Mouse (Mus musculus) macrophage (primary cell): ENCODE measurements around the gene Vps52. TPM values are rescaled to one million over a fixed set of nuclear protein-coding genes. Genes with fewer than 3 reads are reported as not detected.
A peak's percentile ranks its signal among the peaks of the same experiment; 100 is the strongest.
"Not testable (repeated sequence)": the region's sequence is repeated elsewhere in the genome, so short reads cannot be mapped to it uniquely, and the experiment has no call there.

Experiments used
- H3K27ac ChIP-seq: fragments of 350-480 bp; formaldehyde crosslinking; 2 replicates; pipeline ENCODE4 v1.9.0; 2021
- H3K36me3 ChIP-seq: fragments of 350-480 bp; formaldehyde crosslinking; 2 replicates; pipeline ENCODE4 v1.9.0; 2021; ENCODE audit errors: inconsistent target
- H3K4me3 ChIP-seq: fragments of 350-480 bp; formaldehyde crosslinking; 2 replicates; pipeline ENCODE4 v1.9.0; 2021; ENCODE audit errors: inconsistent target
- H3K79me2 ChIP-seq: fragments of 350-480 bp; formaldehyde crosslinking; 2 replicates; pipeline ENCODE4 v1.9.0; 2021; ENCODE audit errors: inconsistent target
- WGBS: methylation state at CpG from one replicate; pipeline ENCODE4 v1.1.7; 2026; ENCODE audit warnings: inconsistent platforms; ENCODE audit not compliant: missing documents; 5-methylcytosine and 5-hydroxymethylcytosine counted together
- polyA plus RNA-seq: library from polyadenylated mRNA; stranded (reverse); fragments of 250-400 nt; gene quantifications from 3 replicates; pipeline ENCODE4 v1.2.4, GENCODE M21; 2018; ENCODE audit warnings: inconsistent platforms

Gene Vps52
- polyA plus RNA-seq, 1 experiment from 2014 or later = 30.3 TPM

DNA sequence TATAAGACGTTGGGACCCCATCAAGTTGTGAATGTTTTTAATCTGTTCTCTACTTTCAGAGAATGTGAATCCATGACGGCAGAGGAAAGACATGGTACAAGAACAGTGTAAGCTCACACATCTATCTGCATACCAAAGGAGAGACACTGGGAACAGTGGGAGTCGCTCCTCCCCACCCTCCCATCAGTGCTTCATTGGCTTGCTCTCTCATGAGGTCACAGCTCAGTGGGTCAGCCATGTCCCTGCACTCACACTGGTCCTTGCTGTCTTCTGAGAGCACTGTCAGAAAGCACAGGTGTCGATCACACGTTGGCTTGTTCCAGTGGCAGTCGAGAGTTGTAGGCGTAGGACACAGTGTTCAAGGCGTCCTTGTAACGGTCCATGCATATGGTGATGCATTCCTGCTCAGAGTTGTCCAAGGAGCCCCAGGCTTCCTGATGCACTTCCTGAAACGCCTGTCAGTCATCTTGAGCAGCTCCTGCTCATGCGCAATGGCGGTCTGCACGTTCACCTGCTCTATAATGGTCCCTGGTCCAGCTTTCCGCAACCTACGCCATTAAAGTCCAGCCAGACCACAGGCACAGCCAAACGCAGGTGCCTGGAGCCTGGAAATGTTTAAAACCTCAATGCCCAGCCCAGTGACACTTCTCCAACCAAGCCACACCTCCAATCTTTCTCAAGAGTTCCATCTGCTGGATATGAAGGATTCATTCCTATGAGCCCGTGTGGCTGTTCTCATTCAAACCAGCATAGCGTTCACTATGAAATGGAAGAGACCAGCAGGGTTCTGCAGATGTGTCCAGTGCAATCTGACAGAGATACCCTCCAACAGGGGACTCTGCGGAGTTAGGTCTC, 24.8 kb downstream of the Vps52 start:
- H3K27ac ChIP-seq = peak overlapping the region; percentile 89
- no peak overlapping the region for H3K4me3 ChIP-seq
- 83% methylated on average over 19 of the region's 19 CpGs for WGBS
- H3K36me3 ChIP-seq = peaks cover 3% of the 10 kb centered on the region
- H3K79me2 ChIP-seq = peaks cover 20% of the 10 kb centered on the region; the same call in 1 of the 2 replicates

DNA sequence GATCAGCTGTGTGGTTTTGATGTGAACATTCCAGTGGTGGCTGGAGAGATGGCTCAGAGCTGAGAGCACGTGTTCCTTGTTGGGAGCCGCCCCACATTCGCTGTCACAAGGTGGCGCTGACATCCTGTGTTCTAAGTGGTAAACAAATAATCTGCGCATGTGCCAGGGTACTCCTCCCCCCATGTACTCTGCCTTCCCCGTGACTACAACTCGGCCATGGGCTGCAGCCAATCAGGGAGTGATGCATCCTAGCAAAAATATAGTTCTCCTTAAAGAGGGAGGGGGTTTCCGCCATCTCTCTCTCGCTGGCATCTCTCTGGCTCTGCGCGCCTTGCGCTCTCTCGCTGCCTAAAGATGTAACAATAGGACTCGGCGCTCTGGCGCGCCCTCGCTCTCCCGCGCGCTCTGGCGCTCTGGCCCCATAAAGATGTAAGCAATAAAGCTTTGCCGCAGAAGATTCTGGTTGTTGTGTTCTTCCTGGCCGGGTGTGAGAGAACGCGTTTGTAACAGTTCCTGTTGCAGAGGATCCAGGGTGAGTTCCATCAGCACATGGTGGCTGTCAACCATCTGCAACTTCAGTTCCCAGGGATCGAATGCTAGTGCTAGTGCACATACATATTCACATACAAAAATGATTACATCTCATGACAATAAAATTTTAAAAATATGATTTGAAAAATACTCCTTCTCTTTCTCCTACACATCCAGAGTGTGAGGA, 25.7 kb downstream of the Vps52 start:
- H3K4me3 ChIP-seq = peak overlapping the region; percentile 54
- peaks cover 20% of the 10 kb centered on the region; the same call in 1 of the 2 replicates for H3K79me2 ChIP-seq
- H3K36me3 ChIP-seq = not testable (repeated sequence)
- under 1% methylated on average over 26 of the region's 27 CpGs for WGBS
- H3K27ac ChIP-seq = peak overlapping the region; percentile 89

GRCm38 (mm10) chr17:33982136-33982535, 26.5 kb downstream of the Vps52 start:
- Histone ChIP-seq H3K27ac (peak overlapping the region; percentile 89; the same call in 1 of the 2 replicates), H3K79me2 (peaks cover 12% of the 10 kb centered on the region; the same call in 1 of the 2 replicates), H3K4me3 (peak overlapping the region; percentile 54; the same call in 1 of the 2 replicates)
- H3K36me3 ChIP-seq = not testable (repeated sequence)
- WGBS = 12% methylated on average over 8 of the region's 8 CpGs

DNA sequence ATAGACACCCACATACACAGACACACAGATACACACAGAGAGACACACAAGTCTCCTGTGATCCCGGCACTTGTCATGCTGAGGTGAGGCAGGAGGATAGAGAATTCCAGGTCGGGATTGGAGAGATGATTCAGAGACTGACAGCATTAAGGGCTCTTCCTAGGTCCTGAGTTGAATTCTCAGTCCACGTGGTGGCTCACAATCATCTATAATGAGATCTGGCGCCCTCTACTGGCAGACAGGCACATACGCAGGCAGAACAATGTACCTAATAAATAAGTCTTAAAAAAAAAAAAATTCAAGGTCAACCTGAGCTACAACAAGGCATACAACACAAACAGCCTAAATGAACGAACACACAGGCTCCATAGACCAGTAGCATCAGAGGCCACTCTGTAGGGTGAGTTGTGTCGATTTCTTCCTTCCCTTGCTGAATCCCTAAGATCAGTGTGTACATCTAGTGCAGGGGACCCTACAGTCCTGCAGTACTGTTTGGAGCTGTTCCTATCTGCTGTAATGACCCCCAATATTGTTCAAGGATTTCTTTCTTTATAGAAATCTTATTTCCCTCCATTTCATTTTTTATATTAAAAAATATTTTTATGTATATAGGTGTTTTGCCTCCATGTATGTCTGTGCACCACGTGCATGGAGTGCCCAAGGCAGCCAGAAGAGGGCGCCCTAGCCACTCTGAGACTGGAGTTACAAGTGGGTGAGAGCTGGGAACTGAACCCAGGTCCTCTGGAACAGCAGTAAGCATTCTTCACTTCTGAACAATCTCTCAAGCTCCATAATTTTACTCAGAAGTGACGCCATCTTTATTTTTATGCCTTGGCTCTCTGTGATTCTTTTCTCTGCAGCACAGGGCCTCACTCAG, 36.4 kb downstream of the Vps52 start:
- no peak overlapping the region for H3K4me3 ChIP-seq
- 37% methylated on average over 10 of the region's 10 CpGs for WGBS
- no peaks in the 10 kb centered on the region for H3K79me2 ChIP-seq
- H3K36me3 ChIP-seq = peaks cover 14% of the 10 kb centered on the region; the same call in 1 of the 2 replicates
- no peak overlapping the region for H3K27ac ChIP-seq

- Histone ChIP-seq H3K4me3 (no peak overlapping the region), H3K79me2 (peaks cover 24% of the 10 kb centered on the region; the same call in 1 of the 2 replicates), H3K36me3 (peaks cover 27% of the 10 kb centered on the region; the same call in 1 of the 2 replicates), H3K27ac (no peak overlapping the region)
- WGBS = 92% methylated on average over 8 of the region's 8 CpGs
Measured at GRCm38 (mm10) chr17:33994959-33995358, 39.3 kb downstream of the Vps52 start.

DNA sequence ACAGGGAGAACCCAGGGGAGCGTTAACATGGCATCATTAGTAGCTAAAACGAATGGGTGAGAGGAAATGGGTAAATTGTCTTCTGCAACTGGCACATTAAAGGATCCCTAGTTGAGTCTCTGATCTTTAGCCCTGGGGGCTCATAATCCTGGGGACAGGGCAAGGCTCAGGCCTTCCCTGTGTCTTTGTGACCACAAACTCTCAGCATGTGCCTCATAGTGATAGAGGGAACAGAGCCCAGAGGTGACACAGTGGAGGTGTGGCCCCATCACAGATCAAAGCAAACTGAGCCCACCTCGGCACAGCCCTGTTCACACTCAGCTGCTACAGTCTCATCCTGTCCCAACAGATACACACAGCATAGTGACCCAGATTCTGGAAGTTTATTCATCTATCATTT, 40.0 kb downstream of the Vps52 start:
- no peak overlapping the region for H3K4me3 ChIP-seq
- peaks cover 27% of the 10 kb centered on the region; the same call in 1 of the 2 replicates for H3K36me3 ChIP-seq
- WGBS = 82% methylated on average over 3 of the region's 3 CpGs
- peaks cover 24% of the 10 kb centered on the region; the same call in 1 of the 2 replicates for H3K79me2 ChIP-seq
- H3K27ac ChIP-seq = no peak overlapping the region

- peaks cover 24% of the 10 kb centered on the region; the same call in 1 of the 2 replicates for H3K79me2 ChIP-seq
- peaks cover 27% of the 10 kb centered on the region; the same call in 1 of the 2 replicates for H3K36me3 ChIP-seq
- WGBS = 96% methylated on average over 2 of the region's 2 CpGs
- H3K27ac ChIP-seq, H3K4me3 ChIP-seq: not testable (repeated sequence)
Measured at GRCm38 (mm10) chr17:33997025-33997424, 41.4 kb downstream of the Vps52 start.

- H3K4me3 ChIP-seq = peak overlapping the region; percentile 70
- 22% methylated on average over 4 of the region's 5 CpGs for WGBS
- H3K79me2 ChIP-seq = peaks cover 24% of the 10 kb centered on the region; the same call in 1 of the 2 replicates
Measured at GRCm38 (mm10) chr17:33998697-33999096, 43.1 kb downstream of the Vps52 start.

DNA sequence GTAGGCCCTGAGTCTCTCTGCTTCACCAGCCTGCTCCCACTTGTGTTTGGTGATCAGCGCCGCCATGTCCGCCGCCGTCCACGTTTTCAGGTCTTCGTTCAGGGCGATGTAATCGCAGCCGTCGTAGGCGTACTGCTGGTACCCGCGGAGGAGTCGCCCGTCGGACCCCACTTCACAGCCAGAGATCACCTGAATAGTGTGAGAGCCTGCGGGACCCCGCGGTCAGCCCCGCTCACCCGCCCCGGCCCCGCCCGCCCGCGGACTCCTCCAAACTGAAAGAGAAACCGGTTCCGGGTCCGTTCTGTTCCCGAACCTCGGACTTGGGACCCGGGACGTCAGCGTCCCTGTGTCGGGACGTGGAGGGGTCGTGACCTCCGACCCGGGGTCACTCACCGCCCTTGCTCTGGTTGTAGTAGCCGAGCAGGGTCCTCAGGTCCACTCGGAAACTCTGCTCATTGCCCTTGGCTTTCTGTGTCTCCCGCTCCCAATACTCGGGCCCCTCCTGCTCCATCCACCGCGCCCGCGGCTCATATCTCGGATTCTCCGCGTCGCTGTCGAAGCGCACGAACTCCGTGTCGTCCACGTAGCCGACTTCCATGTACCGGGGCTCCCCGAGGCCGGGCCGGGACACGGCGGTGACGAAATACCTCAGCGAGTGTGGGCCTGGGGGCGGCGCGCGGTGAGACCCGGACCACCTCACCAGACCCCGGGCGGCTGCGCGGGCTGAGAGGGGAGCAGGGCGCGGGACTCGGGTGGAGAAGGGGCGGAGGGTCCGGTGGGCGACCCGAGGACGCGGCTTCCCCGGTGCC, 43.9 kb downstream of the Vps52 start:
- Histone ChIP-seq H3K27ac (peak overlapping the region; percentile 73), H3K4me3 (peak overlapping the region; percentile 70), H3K79me2 (peaks cover 24% of the 10 kb centered on the region; the same call in 1 of the 2 replicates), H3K36me3 (peaks cover 27% of the 10 kb centered on the region; the same call in 1 of the 2 replicates)
- under 1% methylated on average over 69 of the region's 87 CpGs for WGBS

More at GRCm38 (mm10) chr17:33998697-33999096, 43.1 kb downstream of the Vps52 start:
- peaks cover 27% of the 10 kb centered on the region; the same call in 1 of the 2 replicates for H3K36me3 ChIP-seq
- H3K27ac ChIP-seq = not testable (repeated sequence)

GRCm38 (mm10) chr17:34000150-34000537, 44.5 kb downstream of the Vps52 start, which contains the start of gene H2-K1:
H2-K1 (minus strand) TSS chr17:34000347.
- H3K4me3 ChIP-seq = peak within 1 kb of the TSS; percentile 70
- 0% methylated on average over 30 of the region's 30 CpGs for WGBS
- peak within 1 kb of the TSS; percentile 78 for H3K27ac ChIP-seq
- H3K79me2 ChIP-seq = peaks cover 24% of the 10 kb centered on the region; the same call in 1 of the 2 replicates
- peaks cover 27% of the 10 kb centered on the region; the same call in 1 of the 2 replicates for H3K36me3 ChIP-seq

DNA sequence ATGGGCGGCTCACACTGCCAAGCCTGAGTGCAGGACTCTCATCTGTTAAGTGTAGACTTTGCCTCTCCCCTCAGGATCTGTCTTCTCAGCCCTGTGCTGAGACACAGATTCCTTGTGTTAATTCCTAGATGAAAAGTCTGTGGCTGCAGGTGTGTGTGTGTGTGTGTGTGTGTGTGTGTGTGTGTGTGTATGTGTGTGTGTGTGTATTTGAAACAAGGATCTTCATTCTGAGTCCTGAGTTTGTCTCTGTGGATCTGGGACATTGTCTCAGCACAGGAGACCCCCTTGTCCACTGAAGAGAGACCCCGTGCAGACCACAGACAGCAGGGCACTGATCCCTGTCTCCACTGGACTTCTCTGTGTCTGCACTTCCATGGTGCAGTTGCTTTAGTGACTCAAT, 45.2 kb downstream of the Vps52 start:
- H3K4me3 ChIP-seq = peak overlapping the region; percentile 70
- 25% methylated on average over 2 of the region's 2 CpGs for WGBS

GRCm38 (mm10) chr17:34003426-34003825, 47.8 kb downstream of the Vps52 start:
- Histone ChIP-seq H3K27ac (no peak overlapping the region), H3K4me3 (no peak overlapping the region), H3K36me3 (no peaks in the 10 kb centered on the region), H3K79me2 (peaks cover 14% of the 10 kb centered on the region; the same call in 1 of the 2 replicates)
- 0% methylated on average over 4 of the region's 5 CpGs for WGBS

More for the DNA sequence above, 45.2 kb downstream of the Vps52 start:
- peak overlapping the region; percentile 78 for H3K27ac ChIP-seq
- H3K79me2 ChIP-seq = peaks cover 24% of the 10 kb centered on the region; the same call in 1 of the 2 replicates
- peaks cover 25% of the 10 kb centered on the region; the same call in 1 of the 2 replicates for H3K36me3 ChIP-seq

DNA sequence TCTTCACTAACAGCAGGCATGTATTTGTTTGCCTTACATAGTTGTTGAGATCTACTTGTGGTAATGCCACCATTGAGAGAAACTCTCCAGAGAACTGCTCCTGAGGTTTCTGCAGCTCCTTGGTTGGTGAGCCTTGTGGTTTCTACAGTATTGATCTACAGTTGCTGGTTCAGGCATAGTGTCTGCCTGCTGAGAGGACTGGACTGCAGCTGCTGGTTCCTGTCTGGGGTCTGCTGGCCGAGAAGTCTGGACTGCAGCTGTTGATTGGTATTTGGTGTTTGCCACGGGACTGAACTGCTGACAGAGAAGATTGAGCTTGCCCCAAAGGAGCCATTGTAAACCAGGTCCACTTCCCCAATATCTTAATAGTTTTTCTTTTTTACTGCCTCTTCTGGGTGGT, 51.0 kb downstream of the Vps52 start:
- Histone ChIP-seq H3K4me3 (no peak overlapping the region), H3K27ac (no peak overlapping the region), H3K36me3 (no peaks in the 10 kb centered on the region), H3K79me2 (no peaks in the 10 kb centered on the region)
- 85% methylated on average over 2 of the region's 2 CpGs for WGBS
